ENCODE assay signal across 9 mouse cellular contexts in genomic region chr5:31094799-31095691, GRCm38 (mm10). TPM values are rescaled to one million over a fixed set of nuclear protein-coding genes. Genes with fewer than 3 reads are reported as not detected.
DNase-seq lines count a peak whose midpoint lies in the region; ATAC-seq and TF ChIP-seq lines count a peak whose summit lies in the region.
"Had no signal": no experiment of that assay in that cellular context is flagged by ENCODE, and none has a peak within 500 bp of the region (broad histone marks: within the 10 kb centered on the region; RNA-seq: fewer than 3 reads in every experiment).

No protein-coding gene starts in this region.

- TF ChIP-seq POLR2A in myocyte (IDR thresholded peaks at IDR 0.05; ENCODE audit: insufficient read length, low read depth): no peak

- H3K36me3 ChIP-seq in liver, embryonic 15.5 days (replicated peaks): no peaks in the 10 kb centered on the region
- H3K36me3 ChIP-seq in myocyte (ENCODE audit: control insufficient read depth, insufficient read depth): no peaks in the 10 kb centered on the region

- ATAC-seq in common myeloid progenitor, adult 5-6 weeks (replicated peaks; ENCODE audit: low read depth, poor library complexity, severe bottlenecking): peak; percentile 94
- no peak for ATAC-seq in liver, embryonic 15.5 days (ENCODE audit: insufficient read depth)

- H3K4me1 ChIP-seq in liver, embryonic 15.5 days (replicated peaks): peaks cover 19% of the 10 kb centered on the region

- H3K27me3 ChIP-seq in liver, embryonic 15.5 days: peaks cover 99% of the 10 kb centered on the region
- peaks cover 53% of the 10 kb centered on the region for H3K27me3 ChIP-seq in myocyte (ENCODE audit: control insufficient read depth, insufficient read depth, insufficient read length)

- H3K79me2 ChIP-seq in myocyte (ENCODE audit: control insufficient read depth, insufficient read depth): no peaks in the 10 kb centered on the region

- under 1% methylated on average over 59 of the region's 59 CpGs for WGBS in liver, embryonic 15.5 days (ENCODE audit: insufficient replicate concordance)

- no peak overlapping the region for H3K27ac ChIP-seq in liver, embryonic 15.5 days (replicated peaks)

- no peaks in the 10 kb centered on the region for H3K9me3 ChIP-seq in liver, embryonic 15.5 days (replicated peaks)

- peak overlapping the region; percentile 44 for H3K4me3 ChIP-seq in liver, embryonic 15.5 days (replicated peaks)
- H3K4me3 ChIP-seq in myocyte: peak overlapping the region; percentile 14

- no peak overlapping the region for H3K9ac ChIP-seq in liver, embryonic 15.5 days

- peak; percentile 48 to 54 for DNase-seq in cerebellum, postnatal 10 days
- no peak for DNase-seq in cerebellum, adult 9-11 months
- DNase-seq in heart, adult 8-10 months (ENCODE audit: low spot score): peak; percentile 67
- peak; percentile 30 for DNase-seq in kidney, adult 11 months
- peak; percentile 26 for DNase-seq in testis, postnatal 14 days (ENCODE audit: low spot score)

- H3ac ChIP-seq in myocyte (ENCODE audit: control insufficient read depth, insufficient read length): no peak overlapping the region

- H3K4me2 ChIP-seq in liver, embryonic 15.5 days: peak overlapping the region; percentile 65
- H3K4me2 ChIP-seq in myocyte (ENCODE audit: low read depth): peak overlapping the region; percentile 78

TF ChIP-seq in myocyte, 11 proteins besides CTCF, POLR2A, EP300 and RAD21:
- TF ChIP-seq POLR2AphosphoS2 (IDR thresholded peaks at IDR 0.05; ENCODE audit: insufficient read length, low read depth) (no peak), REST (IDR thresholded peaks at IDR 0.05; ENCODE audit: insufficient read depth, insufficient read length) (no peak), MAX (IDR thresholded peaks at IDR 0.05; ENCODE audit: low read depth) (no peak), SRF (IDR thresholded peaks at IDR 0.05; ENCODE audit: control insufficient read depth, insufficient read length, low read depth) (no peak), USF1 (IDR thresholded peaks at IDR 0.05; ENCODE audit: low read depth) (no peak), E2F4 (IDR thresholded peaks at IDR 0.05; ENCODE audit: insufficient read depth) (no peak), TCF12 (IDR thresholded peaks at IDR 0.05; ENCODE audit: insufficient read depth, poor library complexity, severe bottlenecking) (no peak), MYOD1 (IDR thresholded peaks at IDR 0.05; ENCODE audit: control insufficient read depth in 1 of 3, insufficient read length in 2 of 3, low read depth in 2 of 3) (no peak), CEBPB (IDR thresholded peaks at IDR 0.05; ENCODE audit: insufficient read depth, poor library complexity, severe bottlenecking) (no peak), MYOG (IDR thresholded peaks at IDR 0.05; ENCODE audit: control insufficient read depth in 1 of 3, insufficient read depth in 1 of 3, insufficient read length in 2 of 3, low read depth in 2 of 3) (no peak), TCF3 (IDR thresholded peaks at IDR 0.05; ENCODE audit: insufficient read length, low read depth) (no peak)
TF ChIP-seq in myocyte: peak in this region for 0.

RNA-seq across cellular contexts. Expression of gene Dnajc5g, which starts 11.0 kb away (rescaled TPM):
- total RNA-seq in common myeloid progenitor, adult 5-6 weeks (2017): not detected in 2 replicates
- not detected for total RNA-seq in heart, adult 8-10 months (2022)
- not detected in 2 replicates for polyA plus RNA-seq in liver, embryonic 15.5 days (2015; fragmentation: Nextera tagmentation; extraction: Ambion mirVana)
- not detected for polyA plus RNA-seq in myocyte (2012; fragmentation: generic; extraction: Trizol)
- total RNA-seq: left cerebral cortex, postnatal 10 days had no signal

RNA-seq across cellular contexts. Expression of gene Slc30a3, which starts 13.0 kb away (rescaled TPM):
- total RNA-seq in common myeloid progenitor, adult 5-6 weeks (2017): not detected in 2 replicates
- under 1 TPM in 1 of 4 experiments, not detected in 3; 0.16 TPM for total RNA-seq in heart, adult 8-10 months (2022)
- polyA plus RNA-seq in liver, embryonic 15.5 days (2015; fragmentation: Nextera tagmentation; extraction: Ambion mirVana): 0.35 and 0.38 TPM in 2 replicates
- polyA plus RNA-seq in myocyte (2012; fragmentation: generic; extraction: Trizol): 0.19 TPM

RNA-seq across cellular contexts. Expression of gene Trim54, which starts 21.5 kb away (rescaled TPM):
- not detected in 2 replicates for total RNA-seq in common myeloid progenitor, adult 5-6 weeks (2017)
- total RNA-seq in heart, adult 8-10 months (2022): 100 to 1,000 TPM; 360 to 427 (median 392) TPM
- polyA plus RNA-seq in liver, embryonic 15.5 days (2015; fragmentation: Nextera tagmentation; extraction: Ambion mirVana): 0.52 and 1.0 TPM in 2 replicates
- 110 TPM for polyA plus RNA-seq in myocyte (2012; fragmentation: generic; extraction: Trizol)

RNA-seq across cellular contexts. Expression of gene Cad, which starts 40.5 kb away (rescaled TPM):
- total RNA-seq in common myeloid progenitor, adult 5-6 weeks (2017): 56.5 and 59.6 TPM in 2 replicates
- 10 to 100 TPM; 13.0 to 17.3 (median 16.3) TPM for total RNA-seq in heart, adult 8-10 months (2022)
- 14.1 and 14.6 TPM in 2 replicates for polyA plus RNA-seq in liver, embryonic 15.5 days (2015; fragmentation: Nextera tagmentation; extraction: Ambion mirVana)
- 31.5 TPM for polyA plus RNA-seq in myocyte (2012; fragmentation: generic; extraction: Trizol)

RNA-seq across cellular contexts. Expression of gene Ucn, which starts 43.6 kb away (rescaled TPM):
- not detected in 2 replicates for total RNA-seq in common myeloid progenitor, adult 5-6 weeks (2017)
- not detected for total RNA-seq in heart, adult 8-10 months (2022)
- polyA plus RNA-seq in liver, embryonic 15.5 days (2015; fragmentation: Nextera tagmentation; extraction: Ambion mirVana): not detected in 2 replicates
- 0.78 TPM for polyA plus RNA-seq in myocyte (2012; fragmentation: generic; extraction: Trizol)

Comparison
In these comparisons a context has a peak if more than half of its experiments do, and no peak if none do; other contexts are left out.
1. RNA of gene Trim54, which starts 21.5 kb away (total RNA-seq): 360 to 427 TPM in heart, adult 8-10 months; not detected in common myeloid progenitor, adult 5-6 weeks; every median in the first group is over 100 times any median in the second.